Comparison of ENCODE assay signal across 24 mouse cellular contexts in the genomic region with DNA sequence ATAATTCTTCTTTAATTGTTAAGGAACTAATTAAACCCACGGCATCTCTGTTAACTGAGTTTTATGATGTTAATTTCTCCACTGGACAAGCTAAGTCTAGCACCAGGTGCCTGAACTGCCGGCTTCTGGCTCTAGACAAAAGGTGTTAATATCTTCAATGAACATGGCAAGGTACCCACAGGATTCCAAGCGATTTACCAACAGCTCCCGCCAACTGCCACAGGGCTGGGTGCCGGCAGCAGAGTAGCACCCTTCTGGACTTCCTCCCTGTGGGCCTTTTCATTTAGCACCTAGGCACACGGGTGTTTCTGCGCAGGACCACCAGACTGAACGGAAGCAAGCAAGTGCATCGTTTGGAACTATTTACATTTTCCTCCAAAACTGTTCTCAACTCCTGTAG.
A peak's percentile ranks its signal among the peaks of the same experiment; 100 is the strongest.
DNase-seq lines count a peak whose midpoint lies in the region; ATAC-seq lines count a peak whose summit lies in the region.
"Had no signal": no experiment of that assay in that cellular context is flagged by ENCODE, and none has a peak within 500 bp of the region (broad histone marks: within the 10 kb centered on the region; RNA-seq: fewer than 3 reads in every experiment).

No protein-coding gene starts in this region.

- ATAC-seq in forebrain, embryonic 12.5 days (ENCODE audit: low FRiP score): no peak
- ATAC-seq: activated CD4-positive, CD25-positive, alpha-beta regulatory T cell, adult 4 months; CD4-positive, CD25-positive, alpha-beta regulatory T cell, adult 4 months; forebrain, embryonic 14.5 days; forebrain, embryonic 16.5 days; Patski had no signal

- no peaks in the 10 kb centered on the region for H3K36me3 ChIP-seq in forebrain, embryonic 10.5 days (replicated peaks)
- no peaks in the 10 kb centered on the region for H3K36me3 ChIP-seq in forebrain, embryonic 12.5 days (replicated peaks)
- no peaks in the 10 kb centered on the region for H3K36me3 ChIP-seq in embryonic facial prominence, embryonic 10.5 days (replicated peaks)
- H3K36me3 ChIP-seq: embryonic facial prominence, embryonic 13.5 days; embryonic facial prominence, embryonic 15.5 days; G1E had no signal

- H3K27ac ChIP-seq in forebrain, embryonic 10.5 days: peak overlapping the region; percentile 58
- no peak overlapping the region for H3K27ac ChIP-seq in forebrain, embryonic 12.5 days
- H3K27ac ChIP-seq in embryonic facial prominence, embryonic 10.5 days (replicated peaks): peak overlapping the region; percentile 74; the same call in 1 of the 2 replicates
- H3K27ac ChIP-seq: embryonic facial prominence, embryonic 13.5 days; embryonic facial prominence, embryonic 15.5 days had no signal

- DNase-seq in cerebellum, postnatal 10 days: peak; percentile 55 to 58
- DNase-seq in cerebellum, postnatal 4 days (ENCODE audit: low spot score in 2 of 2): no peak
- DNase-seq in forebrain, embryonic 10.5 days (ENCODE audit: extremely low spot score, low spot score): no peak
- no peak for DNase-seq in embryonic facial prominence, embryonic 10.5 days (ENCODE audit: low spot score)
- no peak for DNase-seq in spleen, postnatal 14 days (ENCODE audit: low spot score in 2 of 2)
- DNase-seq: adrenal gland, adult 8-10 months; adrenal gland, postnatal 14 days; adrenal gland, postnatal 36 days; B cell, adult 2 months; cerebellum, adult 11-12 months; cerebellum, adult 8-10 months; cerebellum, adult 9-11 months; cerebellum, postnatal 36 days had no signal

- peaks cover 60% of the 10 kb centered on the region for H3K4me1 ChIP-seq in forebrain, embryonic 10.5 days
- peaks cover 34% of the 10 kb centered on the region for H3K4me1 ChIP-seq in forebrain, embryonic 12.5 days
- peaks cover 40% of the 10 kb centered on the region for H3K4me1 ChIP-seq in embryonic facial prominence, embryonic 10.5 days

- no peaks in the 10 kb centered on the region; the same call in 1 of the 2 replicates for H3K9me3 ChIP-seq in forebrain, embryonic 10.5 days
- H3K9me3 ChIP-seq in forebrain, embryonic 12.5 days: no peaks in the 10 kb centered on the region
- no peaks in the 10 kb centered on the region for H3K9me3 ChIP-seq in embryonic facial prominence, embryonic 10.5 days
- H3K9me3 ChIP-seq: embryonic facial prominence, embryonic 15.5 days had no signal

- H3K9ac ChIP-seq in forebrain, embryonic 12.5 days: no peak overlapping the region
- H3K9ac ChIP-seq: embryonic facial prominence, embryonic 13.5 days; embryonic facial prominence, embryonic 15.5 days had no signal

- no peak overlapping the region for H3K4me3 ChIP-seq in forebrain, embryonic 10.5 days
- no peak overlapping the region for H3K4me3 ChIP-seq in forebrain, embryonic 12.5 days (replicated peaks)
- no peak overlapping the region for H3K4me3 ChIP-seq in embryonic facial prominence, embryonic 10.5 days
- H3K4me3 ChIP-seq: embryonic facial prominence, embryonic 13.5 days; embryonic facial prominence, embryonic 15.5 days; erythroblast, embryonic 14.5 days had no signal

- peaks cover 33% of the 10 kb centered on the region for H3K27me3 ChIP-seq in forebrain, embryonic 10.5 days (ENCODE audit: poor library complexity, severe bottlenecking)
- peaks cover 22% of the 10 kb centered on the region for H3K27me3 ChIP-seq in forebrain, embryonic 12.5 days
- 0 out of 2 replicates have a peak, but pooled peaks cover 10% of the 10 kb centered on the region for H3K27me3 ChIP-seq in embryonic facial prominence, embryonic 10.5 days (replicated peaks; ENCODE audit: low read depth, poor library complexity, severe bottlenecking)
- H3K27me3 ChIP-seq: CH12.LX; embryonic facial prominence, embryonic 13.5 days; embryonic facial prominence, embryonic 15.5 days; Patski had no signal

- WGBS in forebrain, embryonic 10.5 days: 89% methylated on average over 9 of the region's 9 CpGs
- WGBS in forebrain, embryonic 12.5 days: 74% methylated on average over 9 of the region's 9 CpGs
- 89% methylated on average over 9 of the region's 9 CpGs for WGBS in embryonic facial prominence, embryonic 10.5 days

- H3K4me2 ChIP-seq in forebrain, embryonic 12.5 days: no peak overlapping the region
- H3K4me2 ChIP-seq: embryonic facial prominence, embryonic 13.5 days; embryonic facial prominence, embryonic 15.5 days had no signal

Comparison
In these comparisons a context has a peak if more than half of its experiments do, and no peak if none do; other contexts are left out.
1. DNase-seq: peak in cerebellum, postnatal 10 days (2 of 2); none in cerebellum, postnatal 4 days (0 of 2), forebrain, embryonic 10.5 days (single experiment), embryonic facial prominence, embryonic 10.5 days (single experiment) and spleen, postnatal 14 days (0 of 2).